Mouse (Mus musculus): ENCODE data around the gene Prtg.

Gene Prtg

GRCm38 (mm10) chr9:72915728-72916127 is 109.1 kb downstream of the Prtg start:
- no peak for DNase-seq (ENCODE audit: low read depth)

GRCm38 (mm10) chr9:72923068-72923467 is 116.4 kb downstream of the Prtg start:
- DNase-seq (ENCODE audit: low read depth), result no peak

- no peak for DNase-seq (ENCODE audit: low read depth)
Observed at GRCm38 (mm10) chr9:72925021-72925934, 118.6 kb downstream of the Prtg start, which contains the start of gene Pygo1. Pygo1 (plus strand) TSS chr9:72925645.

- no peak for DNase-seq (ENCODE audit: low read depth)
Observed at GRCm38 (mm10) chr9:72925935-72926258, 119.2 kb downstream of the Prtg start.

GRCm38 (mm10) chr9:72931166-72931790 is 124.6 kb downstream of the Prtg start:
- no peak for DNase-seq (ENCODE audit: low read depth)

- no peak for DNase-seq (ENCODE audit: low read depth)
Observed at GRCm38 (mm10) chr9:72935309-72935708, 128.6 kb downstream of the Prtg start.

- DNase-seq (ENCODE audit: low read depth), result no peak
Observed at GRCm38 (mm10) chr9:72936301-72936700, 129.6 kb downstream of the Prtg start.

- peak; percentile 11 for DNase-seq (ENCODE audit: low read depth)
Observed at GRCm38 (mm10) chr9:72943424-72943823, 136.8 kb downstream of the Prtg start.

- DNase-seq (ENCODE audit: low read depth), result no peak
Observed at GRCm38 (mm10) chr9:72944286-72944685, 137.6 kb downstream of the Prtg start.

- DNase-seq (ENCODE audit: low read depth), result no peak
Observed at GRCm38 (mm10) chr9:72947010-72947409, 140.3 kb downstream of the Prtg start.

GRCm38 (mm10) chr9:72949572-72949971 is 142.9 kb downstream of the Prtg start:
- no peak for DNase-seq (ENCODE audit: low read depth)

GRCm38 (mm10) chr9:72954746-72955145 is 148.1 kb downstream of the Prtg start:
- DNase-seq (ENCODE audit: low read depth), result peak; percentile 52

GRCm38 (mm10) chr9:72955546-72955945 is 148.9 kb downstream of the Prtg start:
- peak; percentile 82 for DNase-seq (ENCODE audit: low read depth)

- DNase-seq (ENCODE audit: low read depth), result peak; percentile 92
Observed at GRCm38 (mm10) chr9:72958521-72959450, 152.1 kb downstream of the Prtg start, which contains the start of the genes Dyx1c1 and Gm44503. Dyx1c1 (plus strand) TSS chr9:72958785. Gm44503 (plus strand) TSS chr9:72958852.

- DNase-seq (ENCODE audit: low read depth), result peak; percentile 54
Observed at GRCm38 (mm10) chr9:72961346-72961745, 154.7 kb downstream of the Prtg start.

GRCm38 (mm10) chr9:72961959-72962358 is 155.3 kb downstream of the Prtg start:
- peak; percentile 83 for DNase-seq (ENCODE audit: low read depth)

All from naive thymus-derived CD4-positive, alpha-beta T cell, adult 2 months (primary cell).